Mouse (Mus musculus): Measurements from ENCODE around the gene Cand2. TPM values are rescaled to one million over a fixed set of nuclear protein-coding genes. Genes with fewer than 3 reads are reported as not detected.
A peak's percentile ranks its signal among the peaks of the same experiment; 100 is the strongest.

Gene Cand2
- polyA plus RNA-seq, 1 experiment from 2014 or later: 40.0 TPM

- no peaks in the 10 kb centered on the region for H3K27me3 ChIP-seq
- H3K4me3 ChIP-seq: no peak overlapping the region
- no peak overlapping the region for H3K4me2 ChIP-seq (replicated peaks)
- whole genome bisulfite sequencing: 97% methylated on average over 4 of the region's 4 CpGs
- peaks cover 26% of the 10 kb centered on the region for H3K4me1 ChIP-seq
- H3K36me3 ChIP-seq: no peaks in the 10 kb centered on the region
- no peak for ATAC-seq (ENCODE audit: low FRiP score, low read depth)
- H3K9me3 ChIP-seq: no peaks in the 10 kb centered on the region
- H3K9ac ChIP-seq (replicated peaks): no peak overlapping the region
- no peak overlapping the region for H3K27ac ChIP-seq (replicated peaks)
Measured at GRCm38 (mm10) chr6:115760137-115760536, 14.2 kb upstream of the Cand2 start.

GRCm38 (mm10) chr6:115760982-115761381 lies 13.4 kb upstream of the Cand2 start:
- Histone ChIP-seq H3K27me3 (no peaks in the 10 kb centered on the region), H3K27ac (replicated peaks) (no peak overlapping the region), H3K9me3 (no peaks in the 10 kb centered on the region), H3K4me2 (replicated peaks) (no peak overlapping the region), H3K36me3 (no peaks in the 10 kb centered on the region), H3K9ac (replicated peaks) (no peak overlapping the region), H3K4me1 (peaks cover 26% of the 10 kb centered on the region), H3K4me3 (no peak overlapping the region)
- WGBS: 67% methylated on average over 4 of the region's 4 CpGs
- ATAC-seq (ENCODE audit: low FRiP score, low read depth): no peak

GRCm38 (mm10) chr6:115761995-115762756 lies 12.2 kb upstream of the Cand2 start, which contains the start of gene Tmem40:
Gene Tmem40 (minus strand): TSS chr6:115762410.
- Histone ChIP-seq H3K9ac (replicated peaks) (no peak within 1 kb of the TSS), H3K36me3 (no peaks in the 10 kb centered on the region), H3K4me2 (replicated peaks) (0 out of 2 replicates have a peak within 1 kb of the TSS, but pooled peaks have one; percentile 25), H3K4me3 (no peak within 1 kb of the TSS), H3K27me3 (no peaks in the 10 kb centered on the region), H3K9me3 (no peaks in the 10 kb centered on the region), H3K27ac (replicated peaks) (peak within 1 kb of the TSS; percentile 58), H3K4me1 (peaks cover 26% of the 10 kb centered on the region)
- WGBS: 1% methylated on average over 9 of the region's 9 CpGs
- ATAC-seq (ENCODE audit: low FRiP score, low read depth): peak; percentile 14; the same call in 1 of the 2 replicates

- peak; percentile 90 for ATAC-seq (ENCODE audit: low FRiP score, low read depth)
- H3K4me2 ChIP-seq (replicated peaks): peak overlapping the region; percentile 36
- no peaks in the 10 kb centered on the region for H3K36me3 ChIP-seq
Measured at GRCm38 (mm10) chr6:115764179-115764578, 10.2 kb upstream of the Cand2 start.

GRCm38 (mm10) chr6:115767357-115767756 lies 7.0 kb upstream of the Cand2 start:
- no peak overlapping the region for H3K27ac ChIP-seq (replicated peaks)
- peaks cover 13% of the 10 kb centered on the region; the same call in 1 of the 2 replicates for H3K4me1 ChIP-seq
- H3K4me3 ChIP-seq: no peak overlapping the region
- no peaks in the 10 kb centered on the region for H3K27me3 ChIP-seq
- H3K9ac ChIP-seq (replicated peaks): no peak overlapping the region
- H3K9me3 ChIP-seq: peaks cover 3% of the 10 kb centered on the region; the same call in 1 of the 2 replicates
- no peak overlapping the region for H3K4me2 ChIP-seq (replicated peaks)
- no peaks in the 10 kb centered on the region for H3K36me3 ChIP-seq
- 50% methylated on average over 9 of the region's 9 CpGs for WGBS
- ATAC-seq (ENCODE audit: low FRiP score, low read depth): no peak

More at GRCm38 (mm10) chr6:115764179-115764578, 10.2 kb upstream of the Cand2 start:
- H3K27ac ChIP-seq (replicated peaks): peak overlapping the region; percentile 79
- no peak overlapping the region for H3K4me3 ChIP-seq
- WGBS: 6% methylated on average over 7 of the region's 7 CpGs
- no peaks in the 10 kb centered on the region for H3K9me3 ChIP-seq
- no peak overlapping the region for H3K9ac ChIP-seq (replicated peaks)
- no peaks in the 10 kb centered on the region for H3K27me3 ChIP-seq
- peaks cover 26% of the 10 kb centered on the region for H3K4me1 ChIP-seq

- Histone ChIP-seq H3K36me3 (no peaks in the 10 kb centered on the region), H3K9ac (replicated peaks) (no peak overlapping the region), H3K27me3 (no peaks in the 10 kb centered on the region), H3K9me3 (peaks cover 5% of the 10 kb centered on the region; the same call in 1 of the 2 replicates), H3K4me3 (no peak overlapping the region), H3K4me2 (replicated peaks) (no peak overlapping the region), H3K4me1 (peaks cover 8% of the 10 kb centered on the region; the same call in 1 of the 2 replicates), H3K27ac (replicated peaks) (no peak overlapping the region)
- WGBS: 95% methylated on average over 4 of the region's 4 CpGs
- no peak for ATAC-seq (ENCODE audit: low FRiP score, low read depth)
Measured at GRCm38 (mm10) chr6:115768207-115768606, 6.1 kb upstream of the Cand2 start.

GRCm38 (mm10) chr6:115770059-115770670 lies 4.2 kb upstream of the Cand2 start:
- H3K27me3 ChIP-seq: no peaks in the 10 kb centered on the region
- 87% methylated on average over 20 of the region's 20 CpGs for WGBS
- H3K9me3 ChIP-seq: peaks cover 5% of the 10 kb centered on the region; the same call in 1 of the 2 replicates
- H3K36me3 ChIP-seq: no peaks in the 10 kb centered on the region
- peaks cover 7% of the 10 kb centered on the region for H3K4me1 ChIP-seq
- ATAC-seq (ENCODE audit: low FRiP score, low read depth): no peak
- no peak overlapping the region for H3K4me3 ChIP-seq
- H3K4me2 ChIP-seq (replicated peaks): no peak overlapping the region
- no peak overlapping the region for H3K9ac ChIP-seq (replicated peaks)
- no peak overlapping the region for H3K27ac ChIP-seq (replicated peaks)

- Histone ChIP-seq H3K9me3 (peaks cover 5% of the 10 kb centered on the region; the same call in 1 of the 2 replicates), H3K27ac (replicated peaks) (no peak overlapping the region), H3K27me3 (no peaks in the 10 kb centered on the region), H3K36me3 (no peaks in the 10 kb centered on the region), H3K4me1 (peaks cover 14% of the 10 kb centered on the region), H3K9ac (replicated peaks) (no peak overlapping the region), H3K4me3 (no peak overlapping the region), H3K4me2 (replicated peaks) (no peak overlapping the region)
- WGBS: 81% methylated on average over 4 of the region's 4 CpGs
- ATAC-seq (ENCODE audit: low FRiP score, low read depth): no peak
Measured at GRCm38 (mm10) chr6:115770852-115771251, 3.5 kb upstream of the Cand2 start.

- Histone ChIP-seq H3K36me3 (no peaks in the 10 kb centered on the region), H3K27me3 (no peaks in the 10 kb centered on the region), H3K4me3 (no peak overlapping the region), H3K9me3 (peaks cover 5% of the 10 kb centered on the region; the same call in 1 of the 2 replicates), H3K9ac (replicated peaks) (no peak overlapping the region), H3K27ac (replicated peaks) (no peak overlapping the region), H3K4me1 (peaks cover 28% of the 10 kb centered on the region), H3K4me2 (replicated peaks) (no peak overlapping the region)
- no peak for ATAC-seq (ENCODE audit: low FRiP score, low read depth)
- 74% methylated on average over 6 of the region's 6 CpGs for WGBS
Measured at GRCm38 (mm10) chr6:115772201-115772600, 2.1 kb upstream of the Cand2 start.

GRCm38 (mm10) chr6:115772604-115773003 lies 1.7 kb upstream of the Cand2 start:
- 0 out of 2 replicates have a peak, but pooled peaks cover 1% of the 10 kb centered on the region for H3K36me3 ChIP-seq
- H3K9ac ChIP-seq (replicated peaks): no peak overlapping the region
- no peak overlapping the region for H3K4me3 ChIP-seq
- H3K27ac ChIP-seq (replicated peaks): no peak overlapping the region
- H3K4me2 ChIP-seq (replicated peaks): no peak overlapping the region
- peaks cover 5% of the 10 kb centered on the region; the same call in 1 of the 2 replicates for H3K9me3 ChIP-seq
- H3K27me3 ChIP-seq: no peaks in the 10 kb centered on the region
- WGBS: 71% methylated on average over 1 of the region's 1 CpGs
- no peak for ATAC-seq (ENCODE audit: low FRiP score, low read depth)
- peaks cover 28% of the 10 kb centered on the region for H3K4me1 ChIP-seq

GRCm38 (mm10) chr6:115773966-115774413 lies 348 bp upstream of the Cand2 start:
- peak; percentile 87 for ATAC-seq (ENCODE audit: low FRiP score, low read depth)
- WGBS: under 1% methylated on average over 14 of the region's 14 CpGs
- Histone ChIP-seq H3K27ac (replicated peaks) (peak overlapping the region; percentile 66), H3K4me3 (peak overlapping the region; percentile 81), H3K36me3 (peaks cover 10% of the 10 kb centered on the region), H3K27me3 (no peaks in the 10 kb centered on the region), H3K4me1 (peaks cover 28% of the 10 kb centered on the region), H3K9me3 (peaks cover 5% of the 10 kb centered on the region; the same call in 1 of the 2 replicates), H3K4me2 (replicated peaks) (peak overlapping the region; percentile 87), H3K9ac (replicated peaks) (peak overlapping the region; percentile 43)

- peak overlapping the region; percentile 87 for H3K4me2 ChIP-seq (replicated peaks)
- peak overlapping the region; percentile 81 for H3K4me3 ChIP-seq
- H3K36me3 ChIP-seq: peaks cover 15% of the 10 kb centered on the region
- peak overlapping the region; percentile 85 for H3K9ac ChIP-seq (replicated peaks)
- 0 out of 2 replicates have a peak overlapping the region, but pooled peaks have one; percentile 0 for H3K27ac ChIP-seq (replicated peaks)
- ATAC-seq (ENCODE audit: low FRiP score, low read depth): no peak
- no peaks in the 10 kb centered on the region for H3K27me3 ChIP-seq
- H3K4me1 ChIP-seq: peaks cover 28% of the 10 kb centered on the region
- peaks cover 5% of the 10 kb centered on the region; the same call in 1 of the 2 replicates for H3K9me3 ChIP-seq
- WGBS: 52% methylated on average over 3 of the region's 3 CpGs
Measured at GRCm38 (mm10) chr6:115775838-115776237, 1.5 kb downstream of the Cand2 start.

All from midbrain, embryonic 12.5 days (tissue).